ENCODE assay signal across 16 mouse cellular contexts in genomic region chr2:59800481-59801266, GRCm38 (mm10).
A peak's percentile ranks its signal among the peaks of the same experiment; 100 is the strongest.
DNase-seq lines count a peak whose midpoint lies in the region; ATAC-seq and TF ChIP-seq lines count a peak whose summit lies in the region.
"Had no signal": no experiment of that assay in that cellular context is flagged by ENCODE, and none has a peak within 500 bp of the region (broad histone marks: within the 10 kb centered on the region; RNA-seq: fewer than 3 reads in every experiment).

No protein-coding gene starts in this region.

- no peak for ATAC-seq in cerebellum, adult (ENCODE audit: insufficient number of reproducible peaks, low FRiP score, low TSS enrichment)
- peak; percentile 83 for ATAC-seq in megakaryocyte, adult 5-6 weeks (ENCODE audit: poor library complexity, severe bottlenecking)
- ATAC-seq: forebrain, postnatal 0 days had no signal

- no peaks in the 10 kb centered on the region for H3K79me2 ChIP-seq in MEL (ENCODE audit: control insufficient read depth, insufficient read depth, low read length, poor library complexity)

- H3K27me3 ChIP-seq in MEL (ENCODE audit: control insufficient read depth in 1 of 2, insufficient read depth in 2 of 2, low read length in 2 of 2), result no peaks in the 10 kb centered on the region
- H3K27me3 ChIP-seq: embryonic facial prominence, embryonic 15.5 days; limb, embryonic 15.5 days had no signal

- H3K36me3 ChIP-seq in MEL (ENCODE audit: control insufficient read depth in 1 of 2, insufficient read depth in 2 of 2, low read length in 2 of 2), result no peaks in the 10 kb centered on the region

- H3K4me3 ChIP-seq in MEL (ENCODE audit: control insufficient read depth in 1 of 2, insufficient read depth in 1 of 2, low read depth in 2 of 2, low read length in 2 of 2), result no peak overlapping the region
- H3K4me3 ChIP-seq: embryonic facial prominence, embryonic 15.5 days; limb, embryonic 15.5 days had no signal

- no peak for TF ChIP-seq RAD21 in MEL (IDR thresholded peaks at IDR 0.05; ENCODE audit: low read depth, low read length)

- no peak for TF ChIP-seq POLR2A in MEL (IDR thresholded peaks at IDR 0.05; ENCODE audit: control insufficient read depth in 1 of 2, insufficient read depth in 1 of 2, low read depth in 1 of 2, low read length in 2 of 2, poor library complexity in 1 of 2)

- no peaks in the 10 kb centered on the region for H3K9me3 ChIP-seq in MEL (replicated peaks; ENCODE audit: insufficient read depth, low read length)
- H3K9me3 ChIP-seq: embryonic facial prominence, embryonic 15.5 days; limb, embryonic 15.5 days had no signal

- DNase-seq in cerebellum, adult 11 months, result peak; percentile 41
- peak; percentile 30 for DNase-seq in MEL (ENCODE audit: low read depth, low spot score)
- DNase-seq in cerebellum, postnatal 14 days, result peak; percentile 48 to 65
- DNase-seq in adrenal gland, adult 8-10 months, result no peak
- DNase-seq in gastrocnemius, postnatal 4 days (ENCODE audit: low spot score in 2 of 2), result no peak
- no peak for DNase-seq in urinary bladder, postnatal 4 days (ENCODE audit: low spot score in 2 of 2)
- DNase-seq: adrenal gland, postnatal 14 days; forebrain, postnatal 0 days; gastrocnemius, postnatal 14 days; heart, postnatal 10 days; right cerebral cortex, postnatal 25 days; thymus, postnatal 25 days had no signal

- H3K4me1 ChIP-seq in MEL (ENCODE audit: control insufficient read depth in 1 of 2, insufficient read depth in 2 of 2, low read length in 2 of 2), result no peaks in the 10 kb centered on the region; a peak in 1 of 4 replicates

- H3K9ac ChIP-seq in MEL (ENCODE audit: control insufficient read depth, low read depth, low read length, poor library complexity, severe bottlenecking), result no peak overlapping the region
- H3K9ac ChIP-seq: embryonic facial prominence, embryonic 15.5 days; forebrain, postnatal 0 days; limb, embryonic 15.5 days had no signal

- TF ChIP-seq CTCF in MEL (IDR thresholded peaks at IDR 0.05 in 2 of 3, conservative IDR thresholded peaks at IDR 0.05 in 1 of 3; ENCODE audit: control insufficient read depth in 1 of 3, insufficient read depth in 1 of 3, low read depth in 2 of 3, low read length in 3 of 3, poor library complexity in 1 of 3, severe bottlenecking in 1 of 3), result no peak

- no peak for TF ChIP-seq EP300 in MEL (IDR thresholded peaks at IDR 0.05; ENCODE audit: low read depth in 1 of 2, low read length in 2 of 2)

- no peak overlapping the region for H3K27ac ChIP-seq in MEL (ENCODE audit: control insufficient read depth, low read depth, low read length)
- H3K27ac ChIP-seq: embryonic facial prominence, embryonic 15.5 days; limb, embryonic 15.5 days had no signal

TF ChIP-seq in MEL, 35 proteins besides CTCF, POLR2A, EP300 and RAD21:
- no peak for TF ChIP-seq BHLHE40 (IDR thresholded peaks at IDR 0.05; ENCODE audit: borderline replicate concordance, low read depth, low read length)
TF ChIP-seq in MEL: peak in this region for 0.

Comparison
In these comparisons a context has a peak if more than half of its experiments do, and no peak if none do; other contexts are left out.
1. DNase-seq: peak in cerebellum, adult 11 months (single experiment), MEL (single experiment) and cerebellum, postnatal 14 days (2 of 2); none in adrenal gland, adult 8-10 months (single experiment), gastrocnemius, postnatal 4 days (0 of 2) and urinary bladder, postnatal 4 days (0 of 2).